Mouse (Mus musculus): ENCODE data around the gene Gm21976. TPM values are rescaled to one million over a fixed set of nuclear protein-coding genes. Genes with fewer than 3 reads are reported as not detected.

Gm21976 gene
- not detected in 2 replicates for polyA plus RNA-seq (2012; rRNA removed)

GRCm38 (mm10) chr13:98279686-98280085 is at the start of gene Gm21976:
Gene Gm21976, plus strand, starts transcription at chr13:98279887.

GRCm38 (mm10) chr13:98262636-98263457 is 16.8 kb upstream of the Gm21976 start, which contains the start of the genes Utp15 and Ankra2:
Gene Utp15, minus strand, starts transcription at chr13:98263041.
Gene Ankra2, plus strand, starts transcription at chr13:98263074.

GRCm38 (mm10) chr13:98316480-98317245 is 37.0 kb downstream of the Gm21976 start, which contains the start of gene Btf3:
Gene Btf3, minus strand, starts transcription at chr13:98317006.

GRCm38 (mm10) chr13:98354090-98354801 is 74.6 kb downstream of the Gm21976 start, which contains the start of gene Foxd1:
Gene Foxd1, plus strand, starts transcription at chr13:98354242.

Other genes with a start within 250 kb of the Gm21976 start
- 16.5 and 17.7 TPM in 2 replicates for gene Arhgef28, start 73.4 kb upstream of the Gm21976 start, polyA plus RNA-seq (2012; rRNA removed)
- gene Utp15, start 16.8 kb upstream of the Gm21976 start, polyA plus RNA-seq (2012; rRNA removed) = 23.5 and 24.1 TPM in 2 replicates
- 117 and 126 TPM in 2 replicates for gene Ankra2, start 16.8 kb upstream of the Gm21976 start, polyA plus RNA-seq (2012; rRNA removed)
- gene Btf3, start 37.1 kb downstream of the Gm21976 start, polyA plus RNA-seq (2012; rRNA removed) = 679 and 729 TPM in 2 replicates
- gene Foxd1, start 74.4 kb downstream of the Gm21976 start, polyA plus RNA-seq (2012; rRNA removed) = 1.8 and 1.9 TPM in 2 replicates
- gene Gm10320, start 212.1 kb downstream of the Gm21976 start, polyA plus RNA-seq (2012; rRNA removed) = 0.45 and 0.90 TPM in 2 replicates